Mouse (Mus musculus) Patski (cell line): Measurements from ENCODE around the gene Ncl. TPM values are rescaled to one million over a fixed set of nuclear protein-coding genes. Genes with fewer than 3 reads are reported as not detected.
A peak's percentile ranks its signal among the peaks of the same experiment; 100 is the strongest.

Source experiments
- ATAC-seq: fragments of 100-300 bp; one replicate; pipeline ENCODE4 v1.8.0; 2021
- CTCF ChIA-PET: fragments of 350-600 bp; sonication (Branson Sonifier 250); formaldehyde crosslinking; loops from one replicate; lab custom pipeline; 2022; ENCODE audit warnings: inconsistent platforms; lab: Charles Lee
- POLR2A ChIA-PET: fragments of 350-600 bp; sonication (Branson Sonifier 250); formaldehyde crosslinking; loops from one replicate; lab custom pipeline; 2022; ENCODE audit warnings: antibody characterized with exemption, inconsistent platforms; lab: Charles Lee
- DNase-seq: peaks from one replicate; pipeline ENCODE4 v3.0.0-alpha.2; 2011; ENCODE audit warnings: low read depth, low spot score
- H3K27me3 ChIP-seq: fragments of 371-371 bp; one replicate; pipeline ENCODE4 v1.5.1; 2021
- CTCF ChIP-seq: fragments of 100-300 bp; IDR thresholded peaks from one replicate; pipeline ENCODE4 v1.5.1; 2021
- in situ Hi-C: fragments of 300-500 bp; cut with MboI; formaldehyde crosslinking; loops from 3 replicates; pipeline ENCODE4 v1.11.1; 2018; ENCODE audit warnings: low pct_unique_long_range_greater_than_20kb, mixed read lengths
- polyA plus RNA-seq: library from polyadenylated mRNA; unstranded; gene quantifications from one replicate; pipeline ENCODE4 v1.2.3, GENCODE M21; 2021

The Ncl gene
- polyA plus RNA-seq, 1 experiment from 2014 or later = 419 TPM

DNA sequence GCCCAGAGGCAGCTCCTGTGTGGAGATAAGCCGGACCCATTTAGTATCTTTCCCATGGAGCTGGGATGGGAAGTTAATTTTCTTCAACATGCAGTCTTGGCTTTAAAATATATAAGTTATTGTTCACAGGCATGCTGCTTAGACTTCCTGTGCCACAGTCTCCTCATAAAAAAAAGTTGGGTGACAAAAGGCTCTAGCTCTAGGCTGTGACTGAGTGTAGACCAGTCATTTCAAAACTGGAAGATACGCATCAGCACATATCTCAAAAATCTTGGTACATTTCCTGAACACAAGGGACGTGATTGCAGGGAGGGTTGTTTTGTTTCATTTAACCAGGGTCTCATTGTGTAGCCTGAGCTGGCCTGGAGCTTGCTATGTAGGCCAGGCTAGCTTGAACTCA lies 35.0 kb upstream of the Ncl start:
- CTCF ChIA-PET = no interaction called here
- POLR2A ChIA-PET = no interaction called here
- no peak for TF ChIP-seq CTCF
- in situ Hi-C loops = loop anchor here (5.0 kb wide), 1 partner anchor 33 kb away; the partner anchor contains the start of genes Nmur1 and Tex44
- DNase-seq (no peak), ATAC-seq (no peak)
- H3K27me3 ChIP-seq = no peaks in the 10 kb centered on the region

DNA sequence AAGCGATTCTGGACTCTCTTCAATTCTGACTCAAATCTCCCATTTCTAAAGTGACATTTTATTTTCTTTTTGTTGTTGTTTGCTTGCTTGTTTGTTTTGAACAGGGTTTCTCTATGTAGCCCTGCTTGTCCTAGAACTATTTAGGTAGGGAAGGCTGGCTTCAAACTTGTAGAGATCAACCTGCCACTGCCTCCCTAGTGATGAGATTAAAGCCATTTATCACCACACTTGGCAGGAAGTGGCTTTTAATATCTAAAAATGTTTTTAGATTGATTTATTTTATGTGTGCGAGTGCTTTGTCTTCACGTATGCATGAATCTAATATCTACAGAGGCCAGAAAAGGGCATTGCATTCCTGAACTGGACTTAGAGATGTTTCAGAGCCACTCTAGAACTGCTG lies 34.0 kb upstream of the Ncl start:
- CTCF ChIA-PET = no interaction called here
- peaks cover 5% of the 10 kb centered on the region for H3K27me3 ChIP-seq
- DNase-seq = no peak
- in situ Hi-C loops = loop anchor here (5.0 kb wide), 1 partner anchor 34 kb away; the partner anchor contains the start of genes Nmur1 and Tex44
- ATAC-seq = no peak
- no peak for TF ChIP-seq CTCF
- POLR2A ChIA-PET = no interaction called here

DNA sequence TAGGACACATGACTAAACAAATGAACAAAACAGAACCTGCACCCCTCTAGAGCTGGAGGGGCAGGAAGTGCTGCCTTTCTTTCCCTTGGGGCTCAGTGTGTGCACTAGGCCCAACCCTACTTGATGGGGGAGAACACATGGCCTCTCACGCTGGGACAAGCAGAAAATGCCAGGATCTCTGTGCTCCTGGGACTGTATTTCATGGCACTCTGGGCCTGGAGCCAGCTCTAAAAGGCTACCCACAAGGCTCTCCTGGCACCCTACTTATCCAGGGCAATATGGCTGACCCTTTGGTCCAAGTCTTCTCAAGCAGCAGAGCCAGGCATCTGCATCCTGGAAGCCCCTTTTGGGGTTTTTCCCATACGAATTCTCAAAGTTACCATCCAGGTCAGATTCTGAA lies 32.2 kb upstream of the Ncl start:
- POLR2A ChIA-PET = no interaction called here
- no peak for DNase-seq

DNA sequence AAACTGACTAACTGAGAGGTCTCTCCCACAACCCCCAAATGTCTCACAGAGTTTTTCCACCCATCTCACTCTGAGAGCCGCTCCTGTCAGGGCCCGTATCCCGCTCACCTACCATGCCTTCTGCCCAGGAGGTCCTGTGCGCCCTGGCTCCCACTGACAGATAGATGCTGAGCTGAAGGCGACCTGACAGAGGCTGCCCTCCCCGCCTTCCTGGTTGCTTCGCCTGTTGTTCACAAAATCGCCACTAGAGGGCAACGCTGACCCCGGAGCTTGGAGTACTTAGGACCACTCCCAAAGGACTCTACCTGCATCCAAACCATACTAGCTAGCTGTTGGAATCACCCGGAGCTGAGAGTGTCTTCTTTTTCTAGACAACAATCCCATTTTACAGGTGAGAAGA lies 30.0 kb upstream of the Ncl start:
- in situ Hi-C loops = no loop called here
- DNase-seq (no peak), ATAC-seq (peak; percentile 57)
- TF ChIP-seq CTCF = peak; percentile 89
- peaks cover 9% of the 10 kb centered on the region for H3K27me3 ChIP-seq
- ChIA-PET CTCF (interaction anchor here (0.8 to 2.4 kb wide), 8 partner anchors 9 to 51 kb away, joined by 3 to 13 read pairs (median 4); no protein-coding TSS in a partner anchor), POLR2A (interaction anchor here (0.7 kb wide), 1 partner anchor 45 kb away, joined by 3 read pairs; no protein-coding TSS in a partner anchor)

More for the DNA sequence above, 32.2 kb upstream of the Ncl start:
- ATAC-seq = no peak
- in situ Hi-C loops = loop anchor here (5.0 kb wide), 1 partner anchor 36 kb away; the partner anchor contains the start of genes Nmur1 and Tex44
- CTCF ChIA-PET = interaction anchor here (1.4 to 1.6 kb wide), 3 partner anchors 9 to 39 kb away, joined by 3 to 4 read pairs (median 4); no protein-coding TSS in a partner anchor
- H3K27me3 ChIP-seq = peaks cover 5% of the 10 kb centered on the region
- no peak for TF ChIP-seq CTCF

DNA sequence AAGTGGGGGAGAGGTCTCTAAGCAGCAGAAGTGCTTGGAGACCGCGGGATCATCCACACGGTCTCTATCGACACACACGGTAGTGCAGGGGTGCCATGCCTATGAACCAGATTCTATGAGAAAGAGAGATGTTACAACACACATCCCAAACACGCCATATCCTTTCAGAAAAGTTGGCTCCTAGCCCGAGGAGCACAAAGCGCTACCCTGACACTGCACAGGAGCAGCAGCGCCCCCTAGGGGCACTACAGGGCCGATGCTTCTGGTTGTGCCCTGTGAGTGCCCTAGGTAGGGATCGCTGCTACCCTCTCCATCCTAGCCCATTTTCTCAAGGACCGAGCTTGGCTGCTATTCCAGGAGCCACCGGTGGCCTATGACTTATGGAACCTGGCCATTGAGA lies 21.8 kb upstream of the Ncl start:
- in situ Hi-C loops = no loop called here
- ChIA-PET CTCF (no interaction called here), POLR2A (no interaction called here)
- no peak for TF ChIP-seq CTCF
- ATAC-seq = no peak
- peaks cover 4% of the 10 kb centered on the region for H3K27me3 ChIP-seq
- DNase-seq = no peak

DNA sequence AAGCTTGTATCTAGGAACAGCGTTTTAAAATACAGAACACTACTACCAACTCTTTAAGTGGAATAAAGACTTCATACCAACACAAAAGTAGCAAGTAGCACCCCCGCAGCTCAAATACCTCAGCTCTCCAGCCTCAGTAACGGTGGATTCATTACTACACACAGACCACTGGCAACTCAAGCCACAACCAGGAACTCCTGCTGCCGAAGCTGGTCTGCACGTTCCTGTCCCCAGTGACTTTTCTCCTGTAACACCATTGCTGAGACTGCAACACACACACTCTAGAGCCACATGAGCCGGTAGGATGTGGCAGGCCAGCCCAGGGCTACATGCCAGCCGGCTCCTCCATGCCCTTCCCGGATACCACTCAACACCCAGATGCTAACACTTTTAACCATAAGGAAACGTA lies 20.0 kb upstream of the Ncl start:
- in situ Hi-C loops = no loop called here

DNA sequence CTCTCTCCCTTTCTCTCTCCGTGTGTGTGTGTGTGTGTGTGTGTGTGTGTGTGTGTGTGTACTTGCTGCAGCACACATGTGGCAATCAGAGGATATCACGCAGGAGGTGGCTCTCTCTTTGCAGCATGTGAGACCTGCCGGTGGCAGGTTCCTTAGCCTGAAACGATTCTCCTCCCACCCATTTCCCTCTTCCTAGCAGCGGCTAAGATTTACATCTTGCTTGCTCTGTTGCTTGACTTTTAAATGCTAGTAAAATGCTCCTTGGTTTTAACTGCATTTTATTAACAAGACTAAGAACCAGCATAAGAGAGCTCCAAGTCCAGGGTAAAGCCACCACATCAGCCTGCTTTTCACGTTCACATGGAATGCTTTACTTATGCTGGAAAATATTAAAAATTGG lies 19.5 kb upstream of the Ncl start:
- ATAC-seq (no peak), DNase-seq (no peak)
- no peak for TF ChIP-seq CTCF

More for the DNA sequence above, 20.0 kb upstream of the Ncl start:
- H3K27me3 ChIP-seq = no peaks in the 10 kb centered on the region
- DNase-seq (no peak), ATAC-seq (peak; percentile 36)
- ChIA-PET CTCF (interaction anchor here (1.1 to 2.1 kb wide), 2 partner anchors 37 to 51 kb away, joined by 4 to 9 read pairs; no protein-coding TSS in a partner anchor), POLR2A (interaction anchor here (0.9 kb wide), 1 partner anchor 20 kb away, joined by 3 read pairs; the partner anchor contains the start of gene Ncl)
- TF ChIP-seq CTCF = no peak

DNA sequence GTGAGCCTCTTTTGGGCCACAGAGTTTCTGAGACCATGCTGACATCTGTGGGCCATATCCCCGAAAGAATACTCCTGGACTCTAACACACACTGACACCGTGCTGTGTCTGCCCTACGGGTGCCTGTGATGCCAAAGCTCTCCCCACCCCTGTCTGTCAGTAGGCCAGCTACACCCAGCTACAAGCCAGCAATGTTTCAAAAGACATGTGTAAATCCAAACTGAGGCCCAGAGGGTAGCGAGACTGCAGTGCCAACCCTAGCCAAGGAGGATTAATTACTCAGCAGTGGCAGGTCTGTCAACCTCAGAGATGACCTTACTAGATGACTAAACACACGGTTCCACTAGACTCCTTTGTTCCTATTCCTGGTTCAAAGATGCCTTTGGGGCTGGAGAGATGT lies 17.2 kb upstream of the Ncl start:
- TF ChIP-seq CTCF = no peak
- no peak for ATAC-seq
- no peaks in the 10 kb centered on the region for H3K27me3 ChIP-seq
- no peak for DNase-seq
- in situ Hi-C loops = no loop called here
- POLR2A ChIA-PET = no interaction called here
- CTCF ChIA-PET = interaction anchor here (1.8 to 2.7 kb wide), 2 partner anchors 11 to 40 kb away, joined by 4 to 9 read pairs; no protein-coding TSS in a partner anchor

More for the DNA sequence above, 19.5 kb upstream of the Ncl start:
- in situ Hi-C loops = no loop called here
- no peaks in the 10 kb centered on the region for H3K27me3 ChIP-seq
- ChIA-PET POLR2A (interaction anchor here (0.9 kb wide), 1 partner anchor 20 kb away, joined by 3 read pairs; the partner anchor contains the start of gene Ncl), CTCF (interaction anchor here (1.1 to 2.1 kb wide), 2 partner anchors 37 to 51 kb away, joined by 4 to 9 read pairs; no protein-coding TSS in a partner anchor)

DNA sequence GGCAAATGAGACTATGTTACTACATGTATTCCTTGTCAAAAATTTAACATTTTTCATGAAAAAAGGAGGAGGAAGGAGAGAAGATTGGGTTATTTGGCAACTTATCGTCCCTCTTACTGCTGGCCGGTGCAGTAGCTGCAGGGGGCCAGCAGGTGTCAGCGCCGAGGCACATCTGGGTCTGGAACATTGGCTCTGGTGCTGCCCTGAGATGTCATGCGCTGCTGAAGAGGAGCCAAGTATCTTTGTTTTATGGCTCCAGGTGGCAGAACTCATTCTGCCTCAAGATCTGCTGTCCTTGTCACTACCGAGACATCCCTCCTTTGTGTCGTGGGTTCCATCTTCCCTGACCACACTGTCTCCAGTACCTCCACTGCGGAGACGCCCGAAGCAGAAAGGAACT lies 12.8 kb upstream of the Ncl start:
- DNase-seq = no peak
- H3K27me3 ChIP-seq = no peaks in the 10 kb centered on the region
- in situ Hi-C loops = loop anchor here (5.0 kb wide), 1 partner anchor 60 kb away; no protein-coding TSS in a partner anchor
- POLR2A ChIA-PET = no interaction called here
- CTCF ChIA-PET = interaction anchor here (1.0 to 2.3 kb wide), 5 partner anchors 12 to 59 kb away, joined by 3 to 11 read pairs (median 3); no protein-coding TSS in a partner anchor
- ATAC-seq = no peak
- TF ChIP-seq CTCF = peak; percentile 94

DNA sequence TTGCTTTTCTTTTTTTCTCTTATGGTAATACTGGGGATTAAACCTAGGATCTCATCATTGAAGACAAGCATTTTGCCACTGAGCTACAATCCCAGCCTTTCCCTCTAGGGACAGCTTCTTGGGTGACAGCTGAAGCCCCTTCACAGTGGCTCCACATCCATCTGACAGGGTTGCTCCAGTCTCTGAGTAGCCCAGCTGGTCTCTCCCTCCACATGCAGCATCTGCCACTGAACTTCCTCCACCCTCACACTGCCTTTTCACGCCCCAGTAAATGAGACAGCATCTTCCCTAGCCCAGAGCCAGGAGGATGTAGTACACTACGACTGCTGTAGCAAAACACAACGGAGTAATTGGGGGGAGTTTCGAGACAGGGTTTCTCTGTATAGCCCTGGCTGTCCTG lies 8.9 kb upstream of the Ncl start:
- POLR2A ChIA-PET = no interaction called here
- in situ Hi-C loops = no loop called here
- no peak for ATAC-seq

DNA sequence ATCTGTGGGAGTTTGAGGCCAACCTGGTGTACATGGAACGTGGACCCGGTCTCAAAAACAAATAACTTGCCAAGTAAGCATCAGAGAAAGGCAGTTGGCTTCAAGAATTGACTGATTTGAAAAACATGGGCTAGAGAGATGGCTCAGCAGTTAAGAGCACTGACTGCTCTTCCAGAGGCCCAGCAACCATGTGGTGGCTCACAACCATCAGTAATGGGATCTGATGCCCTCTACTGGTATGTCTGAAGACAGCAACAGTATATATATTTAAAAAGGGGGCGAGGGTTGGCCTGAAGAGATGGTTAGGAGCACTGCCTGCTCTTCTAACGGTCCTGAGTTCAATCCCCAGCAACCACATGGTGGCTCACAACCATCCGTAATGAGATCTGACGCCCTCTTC lies 4.5 kb upstream of the Ncl start:
- POLR2A ChIA-PET = no interaction called here
- no peak for DNase-seq
- CTCF ChIA-PET = no interaction called here

More for the DNA sequence above, 8.9 kb upstream of the Ncl start:
- H3K27me3 ChIP-seq = no peaks in the 10 kb centered on the region
- TF ChIP-seq CTCF = no peak
- no peak for DNase-seq
- CTCF ChIA-PET = interaction anchor here (1.3 kb wide), 1 partner anchor 24 kb away, joined by 4 read pairs; no protein-coding TSS in a partner anchor

More for the DNA sequence above, 4.5 kb upstream of the Ncl start:
- no peak for ATAC-seq
- TF ChIP-seq CTCF = no peak
- H3K27me3 ChIP-seq = no peaks in the 10 kb centered on the region
- in situ Hi-C loops = no loop called here
